Mouse (Mus musculus) frontal cortex, postnatal 14 days (tissue): ENCODE data around the gene Txndc16.
A peak's percentile ranks its signal among the peaks of the same experiment; 100 is the strongest.

ENCODE experiments used
- DNase-seq, 2 experiments: peaks; one replicate each; pipeline ENCODE4 v3.0.0; 2022; ENCODE audit warnings: low spot score in 2 of 2

The Txndc16 gene

DNA sequence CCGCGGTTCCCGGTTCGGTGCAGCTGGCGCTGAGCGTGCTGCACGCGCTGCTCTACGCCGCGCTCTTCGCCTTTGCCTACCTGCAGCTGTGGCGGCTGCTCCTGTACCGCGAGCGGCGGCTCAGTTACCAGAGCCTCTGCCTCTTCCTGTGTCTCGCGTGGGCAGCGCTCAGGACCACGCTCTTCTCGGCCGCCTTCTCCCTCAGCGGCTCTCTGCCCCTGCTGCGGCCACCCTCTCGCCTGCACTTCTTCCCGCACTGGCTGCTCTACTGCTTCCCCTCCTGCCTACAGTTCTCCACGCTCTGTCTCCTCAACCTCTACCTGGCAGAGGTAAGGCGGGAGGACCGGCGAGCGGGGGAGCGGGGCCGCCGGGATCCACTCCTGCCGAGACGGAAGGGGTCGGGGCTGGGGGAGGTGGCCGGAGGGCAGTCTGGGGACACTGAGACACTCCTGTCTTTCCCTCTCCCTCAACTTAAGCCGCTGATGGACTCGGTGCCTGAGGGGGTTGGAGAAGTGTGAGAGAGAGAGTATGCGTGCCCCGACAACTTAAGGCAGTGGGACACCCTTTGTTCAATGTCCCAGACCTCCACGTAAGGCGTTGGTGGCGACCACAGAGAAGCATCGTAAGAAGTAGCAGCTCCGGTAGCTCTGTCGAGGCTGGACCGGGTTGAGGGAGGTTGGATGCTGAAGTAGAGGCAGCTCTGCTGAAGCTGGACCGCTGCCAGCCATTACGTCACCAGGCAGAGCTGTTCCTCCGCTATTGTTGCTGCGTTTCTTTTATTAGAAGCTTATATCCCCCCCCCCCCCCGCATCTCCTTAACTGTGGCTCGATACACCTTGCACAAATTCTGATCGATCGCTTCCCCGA lies at the start of gene Txndc16:
Txndc16 (minus strand) TSS at position 239 of the 867 bp plus-strand sequence.
- peak; percentile 69 to 76 for DNase-seq

DNA sequence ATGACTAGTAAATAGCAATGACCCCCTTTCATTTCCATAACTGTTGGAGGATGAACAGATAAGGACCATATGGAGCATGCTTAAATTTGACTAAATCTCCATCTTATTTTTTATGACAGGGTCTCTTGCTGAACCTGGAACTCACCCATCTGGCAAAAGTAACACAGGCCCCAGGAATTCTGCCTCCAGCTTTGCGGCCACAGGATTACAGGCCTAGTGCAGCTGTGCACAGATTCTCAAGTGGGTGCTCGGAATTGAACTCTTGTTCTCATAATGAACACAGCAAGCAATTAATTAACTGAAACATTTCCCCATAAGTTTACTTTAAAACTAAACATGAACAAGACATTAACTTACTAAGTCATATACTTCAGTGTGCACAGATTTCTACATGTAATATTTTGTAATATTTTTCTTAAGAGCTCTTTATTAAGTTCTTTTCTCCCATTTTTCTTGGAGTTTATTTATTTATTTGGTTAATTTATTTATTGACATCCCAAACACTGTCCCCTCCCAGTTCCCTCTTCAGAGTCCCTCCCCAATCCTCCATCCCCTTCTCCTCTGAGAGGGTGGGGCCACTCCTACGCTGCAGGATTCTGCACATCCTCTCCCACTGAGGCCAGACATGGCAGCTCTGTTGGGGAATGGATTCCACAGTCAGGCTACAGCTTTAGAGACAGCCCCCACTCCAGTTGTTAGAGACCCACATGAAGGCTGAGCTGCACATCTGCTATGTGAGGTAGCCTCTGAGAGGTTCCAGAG lies 43.9 kb upstream of the Txndc16 start:
- DNase-seq, result no peak

DNA sequence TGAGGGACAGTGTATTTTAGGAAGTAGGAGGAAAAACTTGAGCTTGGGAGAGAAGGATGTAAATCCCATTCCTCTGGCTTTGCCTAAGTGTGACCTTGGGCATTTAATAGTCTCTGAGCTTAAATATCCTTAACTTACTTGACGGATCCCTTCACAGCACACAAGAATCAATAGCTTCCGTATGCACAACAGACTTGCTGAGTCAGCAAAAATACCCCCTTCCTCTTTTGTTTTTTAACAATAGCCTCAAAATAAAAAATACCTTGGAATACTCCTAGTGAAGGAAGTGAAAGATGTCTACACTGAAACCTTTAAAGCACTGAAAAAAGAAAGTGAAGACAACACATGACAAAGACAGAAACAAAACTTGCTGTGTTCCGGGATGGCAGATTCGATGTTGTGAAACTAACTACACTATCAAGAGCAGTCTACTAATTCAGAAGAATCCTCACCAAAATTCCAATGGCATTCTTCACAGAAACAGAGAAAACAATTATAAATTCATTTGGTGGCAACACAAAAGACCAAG lies 31.5 kb upstream of the Txndc16 start:
- no peak for DNase-seq

DNA sequence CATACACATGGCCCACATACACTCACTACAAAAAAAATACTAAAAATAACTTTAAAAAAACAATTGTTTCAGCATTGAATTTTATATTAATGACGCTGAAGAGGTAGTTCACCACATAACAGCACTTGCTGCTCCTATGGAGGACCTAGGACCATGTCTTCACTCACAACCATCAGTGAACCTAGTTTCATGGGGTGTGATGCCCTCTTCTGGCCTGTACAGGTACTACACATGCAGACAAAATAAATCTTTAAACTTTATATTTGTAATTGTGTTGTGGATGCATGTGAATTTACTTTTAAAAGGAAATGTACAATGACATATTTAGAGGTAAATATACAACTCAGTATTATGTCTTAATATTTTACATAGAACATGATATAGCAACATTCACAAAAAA lies 21.5 kb upstream of the Txndc16 start:
- DNase-seq, result no peak

DNA sequence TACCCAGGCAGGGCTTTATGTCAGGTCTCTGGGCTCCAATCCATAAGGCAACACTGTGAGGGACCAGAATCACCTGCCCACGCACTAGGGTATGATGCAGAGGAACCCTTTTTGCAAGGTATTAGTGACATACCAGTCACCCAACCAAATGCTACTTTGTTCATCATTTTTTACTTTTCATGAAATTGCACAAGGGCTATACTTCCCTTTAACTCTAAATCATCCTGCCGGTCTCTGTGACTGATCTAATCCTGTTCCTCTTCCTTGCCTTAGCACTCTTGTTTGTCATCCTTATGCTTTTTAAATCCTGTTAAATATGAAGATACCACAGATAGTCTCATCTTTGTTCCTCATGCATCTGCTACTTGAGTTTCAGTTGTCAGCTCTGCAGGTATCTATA lies 18.9 kb upstream of the Txndc16 start:
- DNase-seq, result no peak

DNA sequence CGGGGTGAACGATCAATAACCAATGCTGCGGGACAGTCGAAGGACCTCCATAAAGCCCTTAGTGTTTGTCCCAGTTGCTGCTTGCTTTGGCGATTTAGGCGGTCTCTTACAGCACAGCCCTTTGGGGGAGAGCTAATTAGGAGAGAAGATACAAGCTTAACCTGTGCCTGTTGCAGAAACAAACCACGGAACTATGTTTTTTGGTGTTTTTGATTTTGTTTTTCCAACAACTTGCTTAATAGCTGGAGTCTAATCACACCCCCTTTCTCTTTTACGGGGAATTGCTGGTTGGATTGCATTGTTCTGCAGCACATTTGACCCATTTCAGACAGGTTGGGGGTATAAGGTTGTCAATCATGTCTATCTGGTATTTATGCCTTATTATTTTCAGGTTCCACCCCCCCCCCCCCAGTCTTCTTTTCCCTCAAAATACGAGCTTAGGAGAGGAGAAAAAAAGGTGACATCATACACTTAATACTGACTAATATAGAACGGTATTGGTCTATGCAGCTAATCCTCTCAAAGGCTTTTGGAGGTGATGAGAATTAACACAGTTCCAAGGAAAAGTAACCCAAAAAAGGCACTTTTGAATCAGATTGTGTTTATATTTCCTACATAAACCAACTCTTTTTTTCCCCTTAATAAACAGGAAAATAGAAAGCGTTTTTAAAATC lies 966 bp upstream of the Txndc16 start:
- DNase-seq, result no peak

DNA sequence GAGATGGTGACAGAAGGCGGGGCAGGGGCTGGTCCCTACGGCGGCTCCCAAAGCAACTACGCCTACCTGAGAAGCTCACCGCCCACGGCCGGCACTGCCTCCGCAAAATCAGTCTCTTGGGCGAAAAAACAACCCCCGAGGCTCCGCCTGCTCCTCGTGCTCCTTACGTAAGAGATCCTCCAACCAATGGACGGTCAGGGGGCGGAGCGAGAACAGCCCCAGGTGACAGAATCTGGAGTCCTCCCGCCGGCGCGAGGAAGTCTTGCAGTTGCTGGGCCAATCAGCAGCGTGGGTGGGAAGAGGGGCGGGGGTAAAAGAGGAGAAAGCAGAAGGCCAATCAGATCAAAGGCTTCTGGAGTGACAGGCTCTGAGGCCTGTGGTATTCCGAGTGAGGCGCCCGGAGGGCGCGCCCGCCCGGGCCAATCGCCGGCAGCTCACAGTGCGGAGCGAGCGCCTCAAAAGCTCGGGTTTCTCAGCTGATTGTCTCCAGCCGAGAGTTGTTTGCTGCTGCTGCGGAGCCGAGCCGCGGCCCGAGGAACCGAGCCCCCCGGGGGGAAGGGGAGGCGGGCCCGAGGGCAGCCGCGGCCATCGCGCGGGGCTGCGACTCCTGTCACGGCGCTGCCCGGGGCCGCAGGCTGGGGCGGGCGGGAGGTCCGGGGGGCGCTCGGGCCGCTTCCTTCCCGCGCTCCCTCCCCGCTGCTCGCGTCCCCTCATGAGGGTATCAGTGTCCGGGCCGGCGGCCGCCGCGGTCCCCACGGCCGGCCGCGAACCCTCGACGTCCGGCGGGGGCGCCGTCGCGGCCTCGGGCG lies 643 bp downstream of the Txndc16 start, which contains the start of gene Gpr137c:
Gpr137c (plus strand) TSS at position 437 of the 809 bp plus-strand sequence.
- peak; percentile 98 to 99 for DNase-seq

DNA sequence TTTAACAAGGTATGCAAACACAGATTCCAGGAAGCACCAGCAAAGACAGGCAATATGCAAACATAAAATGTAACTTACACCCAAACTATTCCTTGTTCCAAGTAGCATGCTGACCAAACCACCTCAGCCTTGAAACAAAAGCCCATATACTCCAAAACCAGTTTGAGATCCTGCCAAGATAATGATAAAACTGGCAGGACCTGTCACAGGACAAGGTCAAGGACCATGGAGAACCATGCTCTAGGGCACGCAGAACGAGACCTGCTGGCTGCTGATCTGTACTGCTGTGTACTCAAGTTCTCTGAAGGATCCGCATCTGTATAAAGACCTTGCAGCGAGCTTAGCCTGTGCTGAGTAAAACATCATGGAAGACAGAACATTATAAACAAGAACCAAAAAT lies 2.4 kb downstream of the Txndc16 start:
- no peak for DNase-seq

DNA sequence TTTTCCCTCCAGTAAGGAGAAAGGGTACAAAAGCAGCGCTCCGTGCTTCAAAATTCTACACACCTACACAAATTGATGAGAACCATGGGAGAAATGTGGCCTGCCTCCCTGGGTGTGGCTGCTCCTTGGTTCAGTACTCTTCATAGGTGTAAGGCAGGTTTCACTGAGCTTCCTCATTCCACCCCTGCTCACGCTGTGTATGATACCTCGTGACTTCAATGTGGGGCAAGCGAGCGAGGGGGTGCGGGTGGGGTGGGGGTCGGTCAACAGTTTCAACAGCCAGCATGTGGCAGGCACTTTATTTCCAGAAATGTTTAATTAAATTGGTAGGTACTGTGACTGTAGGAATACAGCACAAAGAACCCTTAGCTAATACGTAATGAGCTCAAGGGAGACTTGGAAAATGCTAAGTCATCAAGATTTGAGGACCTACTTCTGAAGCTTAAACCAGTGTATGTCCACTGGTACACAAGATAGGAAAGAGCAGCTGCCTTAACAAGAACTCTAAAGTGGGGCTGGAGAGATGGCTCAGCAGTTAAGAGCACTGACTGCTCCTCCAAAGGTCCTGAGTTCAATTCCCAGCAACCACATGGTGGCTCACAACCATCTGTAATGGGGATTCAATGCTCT lies 3.3 kb downstream of the Txndc16 start:
- no peak for DNase-seq

DNA sequence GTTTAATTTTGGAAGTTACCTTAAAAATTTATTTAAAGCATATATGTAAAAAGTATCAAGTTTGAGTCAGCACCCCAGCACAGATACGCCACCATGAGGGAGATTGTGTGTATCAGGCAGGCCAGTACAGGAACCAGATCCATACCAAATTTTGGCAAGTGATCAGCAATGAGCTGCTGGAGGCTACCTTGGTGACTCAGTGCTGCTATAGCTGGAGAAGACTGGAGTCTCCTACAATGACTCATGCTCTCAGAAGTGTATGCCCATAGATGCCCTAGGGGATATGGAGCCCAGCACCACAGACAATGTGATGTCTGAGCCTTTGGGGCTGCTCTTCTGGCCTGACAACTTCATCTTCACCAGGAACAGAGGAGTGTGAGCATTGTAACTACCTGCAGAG lies 8.7 kb downstream of the Txndc16 start:
- DNase-seq, result no peak

DNA sequence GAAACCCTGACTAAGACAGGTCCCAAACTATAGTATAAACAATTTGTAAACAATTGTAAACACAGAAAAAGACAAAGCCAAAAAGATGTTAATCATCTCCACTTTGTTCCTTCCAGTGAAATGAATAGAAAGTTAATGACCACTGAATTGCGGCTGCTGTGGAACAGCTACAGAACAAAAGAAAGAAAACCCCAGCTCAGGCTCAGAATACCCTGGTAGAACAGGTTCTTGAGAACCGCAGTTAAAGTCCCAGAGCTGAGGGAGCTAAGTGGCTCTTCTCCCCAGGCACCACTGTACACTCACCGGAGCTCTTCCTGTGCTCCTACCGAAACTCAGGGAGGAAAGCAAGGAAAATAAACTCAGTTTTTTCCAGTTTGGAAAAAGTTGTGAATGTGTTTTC lies 9.4 kb downstream of the Txndc16 start:
- no peak for DNase-seq

DNA sequence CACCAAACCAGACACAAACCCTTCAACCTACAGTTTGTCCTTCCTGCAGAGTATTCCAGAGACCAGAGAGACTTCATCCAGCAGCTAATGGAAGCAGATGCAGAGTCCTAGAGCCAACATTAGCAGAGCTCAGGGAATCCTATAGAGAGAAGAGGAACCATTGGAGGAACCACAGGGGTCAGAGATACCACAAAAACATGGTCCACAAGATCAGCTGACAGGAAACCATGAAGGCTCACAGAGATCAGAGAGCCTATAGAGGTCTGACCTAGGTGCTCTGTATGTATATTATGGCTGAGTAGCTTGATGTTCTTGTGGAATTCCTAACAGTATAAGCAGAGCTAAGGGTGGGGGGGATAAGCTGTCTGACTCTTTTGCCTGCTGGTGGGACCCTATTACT lies 19.5 kb downstream of the Txndc16 start:
- no peak for DNase-seq

DNA sequence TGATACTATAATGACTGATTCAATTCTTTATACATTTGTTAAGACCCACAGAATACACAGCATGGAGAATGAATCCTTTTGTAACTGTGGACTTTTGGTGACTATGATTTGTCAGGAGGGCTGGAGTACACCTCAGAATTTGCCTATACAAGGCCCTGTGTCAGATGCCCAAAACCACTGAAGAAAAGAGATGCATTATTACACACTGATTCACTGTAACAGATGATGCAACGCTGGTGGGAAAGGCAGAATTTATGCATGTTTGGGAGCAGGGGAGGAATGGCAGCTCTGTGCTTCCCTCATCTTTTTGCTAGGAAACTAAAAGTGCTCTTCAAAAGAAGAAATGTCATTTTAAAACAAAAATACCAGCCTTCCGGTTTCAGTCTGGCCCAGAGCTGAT lies 29.1 kb downstream of the Txndc16 start:
- DNase-seq, result no peak

DNA sequence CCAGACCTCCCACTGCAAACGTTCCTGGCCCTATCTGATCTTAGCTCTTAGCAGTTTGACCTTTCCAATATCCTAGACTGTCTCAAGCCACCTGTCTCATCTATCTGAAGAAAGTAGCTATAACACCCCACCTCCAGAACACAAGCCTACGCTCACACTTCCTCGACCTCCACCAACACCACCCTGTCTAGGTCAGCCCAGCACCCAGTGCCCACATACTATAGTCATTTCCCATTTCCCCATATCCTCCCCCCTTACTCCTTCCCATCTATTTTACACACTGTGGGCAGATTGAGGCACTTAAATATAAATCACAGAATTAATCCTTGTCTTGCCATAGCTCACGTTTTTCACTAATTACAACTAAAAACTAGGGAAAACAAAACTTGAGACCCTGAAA lies 38.5 kb downstream of the Txndc16 start:
- no peak for DNase-seq

DNA sequence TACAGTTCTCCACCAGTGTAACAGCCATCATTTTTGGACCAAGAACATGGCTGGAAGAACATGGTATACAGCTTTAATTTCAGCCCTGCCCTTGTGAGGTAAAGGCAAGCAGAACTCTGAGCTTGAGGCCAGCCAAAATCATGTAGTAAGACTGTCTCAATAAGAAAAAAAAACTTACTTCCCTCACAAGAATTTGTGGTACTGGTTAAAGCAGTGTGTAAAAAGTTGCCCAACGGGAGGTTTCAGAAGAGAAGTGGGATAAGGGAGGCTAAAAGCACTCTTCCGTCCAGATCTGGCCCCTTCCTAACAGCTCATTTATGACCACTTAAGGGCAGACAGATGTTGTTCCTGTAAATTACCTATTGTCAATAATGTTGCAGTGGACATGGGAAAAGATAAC lies 40.5 kb downstream of the Txndc16 start:
- DNase-seq, result no peak

DNA sequence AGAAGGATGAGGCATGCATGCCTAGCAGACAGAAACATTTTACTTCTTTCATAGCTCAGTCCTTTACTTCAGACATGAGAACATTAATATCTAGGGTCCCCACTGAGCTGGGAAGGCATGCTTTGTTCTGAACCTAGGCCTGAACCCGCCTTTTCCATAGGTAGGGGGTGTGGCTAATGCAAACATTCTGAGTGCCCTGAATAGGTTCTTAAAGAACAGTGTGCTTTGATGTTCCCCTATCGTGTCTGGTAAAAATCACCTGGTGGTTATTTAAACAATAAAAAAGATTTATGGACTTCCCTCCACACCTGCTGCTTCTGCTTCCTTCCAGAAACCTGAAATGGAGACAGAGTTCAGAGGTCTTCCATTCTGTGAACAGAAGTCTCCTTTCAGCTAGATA lies 40.9 kb downstream of the Txndc16 start:
- DNase-seq, result no peak

DNA sequence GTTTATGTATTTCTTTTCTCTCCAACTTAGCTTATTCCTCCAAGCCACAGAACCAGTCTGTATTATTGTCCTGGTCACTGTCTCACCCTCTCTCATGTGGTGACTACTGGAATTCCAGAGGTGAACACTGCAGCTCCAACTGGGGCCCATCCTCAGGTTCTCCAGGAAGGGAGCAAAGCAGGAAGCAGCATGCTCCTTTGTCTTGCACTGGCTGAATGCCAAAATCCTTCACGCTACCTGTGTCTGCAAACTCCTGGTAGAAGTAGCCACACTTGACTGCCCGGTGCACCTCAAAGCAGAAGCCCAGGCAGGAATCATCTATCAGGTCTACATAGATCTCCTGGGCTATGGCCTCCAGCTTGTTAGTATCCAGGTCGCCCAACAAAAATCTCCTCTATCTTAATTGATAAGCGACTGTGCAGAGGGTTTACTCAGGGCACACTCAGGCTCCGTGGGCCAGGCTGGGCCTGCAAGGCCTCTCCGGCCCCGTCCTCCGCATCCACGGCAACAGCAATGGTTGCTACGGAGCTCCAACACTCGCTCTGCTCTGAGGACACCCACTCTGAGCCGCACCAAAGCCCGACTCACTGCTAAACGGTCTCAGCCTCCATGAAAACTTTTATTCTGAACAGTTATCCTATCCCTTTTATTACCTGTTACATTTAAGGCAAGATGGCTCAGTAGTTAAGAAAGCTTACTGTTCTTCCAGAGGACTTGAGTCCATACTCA lies 45.0 kb downstream of the Txndc16 start:
- no peak for DNase-seq

DNA sequence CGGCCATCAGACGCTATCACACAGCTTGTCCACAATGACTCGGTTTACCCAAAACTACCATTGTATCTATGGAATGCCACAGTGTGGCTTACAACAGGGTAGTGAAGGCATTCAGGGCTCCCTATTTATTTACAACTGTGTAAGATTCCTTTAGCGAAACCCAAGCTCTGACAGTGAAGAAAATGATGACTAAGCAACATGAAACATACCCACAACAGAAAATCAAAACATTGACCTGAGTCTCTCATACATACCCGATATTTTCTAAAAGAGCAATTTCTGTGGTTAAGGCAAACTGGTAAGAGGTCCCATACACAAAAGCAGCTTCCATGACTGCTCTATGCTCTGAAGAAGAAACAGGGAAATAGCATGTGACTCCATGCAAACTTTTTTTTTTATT lies 47.9 kb downstream of the Txndc16 start:
- no peak for DNase-seq

DNA sequence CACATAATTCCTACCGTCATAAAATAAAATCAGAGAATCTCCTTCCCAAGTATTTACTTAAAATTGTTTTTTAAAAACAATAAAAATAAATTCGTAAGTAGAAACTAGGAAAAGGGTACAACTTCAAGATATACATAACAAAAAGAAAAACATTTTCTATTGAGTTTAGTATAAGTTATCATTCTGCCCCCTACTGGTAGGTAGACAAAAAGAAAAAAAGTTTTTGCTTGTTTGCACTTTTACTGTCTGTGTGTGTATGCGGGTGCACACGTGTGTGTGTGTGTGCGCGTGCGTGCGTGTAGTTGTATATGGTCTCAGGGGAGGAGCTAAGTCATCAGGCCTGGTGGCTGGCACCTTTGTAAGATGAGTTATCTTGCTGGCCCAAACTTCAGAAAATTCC lies 52.8 kb downstream of the Txndc16 start:
- no peak for DNase-seq

DNA sequence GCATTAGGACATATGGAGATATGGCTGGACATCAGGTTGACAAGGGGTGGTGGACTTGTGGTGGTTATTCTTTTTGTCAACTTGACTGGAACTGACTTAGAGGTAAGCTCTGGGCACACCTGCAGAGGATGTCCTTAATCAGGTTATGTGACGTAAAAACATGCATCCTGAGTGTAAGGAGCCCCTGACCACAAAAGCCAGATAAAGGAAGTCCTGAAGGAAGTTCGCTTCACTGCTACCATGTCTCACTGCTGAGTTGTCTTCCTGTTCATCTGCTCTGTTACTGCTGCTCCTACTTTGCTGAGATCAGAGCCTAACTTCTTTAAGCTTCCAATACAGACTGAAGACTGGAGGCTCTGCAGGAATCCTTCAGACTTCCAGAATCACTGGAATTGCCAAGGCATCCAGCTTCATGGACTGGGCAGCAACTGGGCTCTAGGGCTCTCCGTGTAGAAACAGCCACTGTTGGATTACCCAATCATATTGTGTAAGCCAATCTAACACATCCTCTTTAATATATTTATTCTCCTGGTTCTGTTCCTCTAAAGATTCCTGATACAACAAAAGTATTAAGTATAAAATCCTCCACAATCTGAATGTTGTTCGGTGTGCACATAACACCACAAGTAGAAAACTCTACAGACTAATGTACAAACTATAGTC lies 64.5 kb downstream of the Txndc16 start:
- no peak for DNase-seq
